Mouse (Mus musculus): ENCODE measurements around the gene Gzmf. TPM values are rescaled to one million over a fixed set of nuclear protein-coding genes. Genes with fewer than 3 reads are reported as not detected.

Gzmf gene
- not detected for polyA plus RNA-seq (2012; fragmentation: generic; extraction: Trizol)

DNA sequence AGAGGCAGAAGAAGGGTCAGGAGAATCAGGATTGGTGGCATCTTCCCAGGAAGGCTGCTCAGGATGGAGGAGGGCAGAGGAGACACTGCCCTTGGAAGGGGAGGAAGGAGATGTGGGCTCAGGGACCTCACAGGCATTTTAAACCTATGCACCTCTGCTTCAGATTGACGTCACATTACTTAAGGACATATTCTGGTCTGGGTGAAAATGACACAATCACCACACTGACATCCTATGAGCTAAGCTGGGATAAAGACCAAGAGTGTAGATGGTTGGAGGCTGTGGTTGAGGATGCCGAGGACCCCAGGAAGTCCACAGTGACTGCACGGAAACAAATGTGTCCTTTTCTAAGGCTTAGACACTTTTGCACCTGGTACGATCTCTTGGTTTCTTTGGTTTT lies at the start of gene Gzmf:
Gzmf (minus strand) TSS at position 101 of the 400 bp plus-strand sequence.

DNA sequence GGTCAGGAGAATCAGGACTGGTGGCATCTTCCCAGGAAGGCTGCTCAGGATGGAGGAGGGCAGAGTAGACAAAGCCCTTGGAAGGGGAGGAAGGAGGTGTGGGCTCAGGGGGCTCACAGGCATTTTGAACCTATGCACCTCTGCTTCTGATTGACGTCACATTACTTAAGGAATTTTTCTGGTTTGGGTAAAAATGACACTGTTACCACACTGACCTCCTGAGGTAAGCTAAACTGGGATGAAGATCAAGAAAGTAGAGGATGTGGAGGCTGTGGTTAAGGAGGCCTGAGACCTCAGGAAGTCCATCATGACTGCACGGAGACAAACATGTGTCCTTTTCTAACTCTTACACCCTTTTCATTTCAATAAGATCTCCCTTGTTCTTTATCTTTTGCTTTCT lies 23.3 kb upstream of the Gzmf start, which contains the start of gene Gzmc:
Gzmc (minus strand) TSS at position 101 of the 400 bp plus-strand sequence.

DNA sequence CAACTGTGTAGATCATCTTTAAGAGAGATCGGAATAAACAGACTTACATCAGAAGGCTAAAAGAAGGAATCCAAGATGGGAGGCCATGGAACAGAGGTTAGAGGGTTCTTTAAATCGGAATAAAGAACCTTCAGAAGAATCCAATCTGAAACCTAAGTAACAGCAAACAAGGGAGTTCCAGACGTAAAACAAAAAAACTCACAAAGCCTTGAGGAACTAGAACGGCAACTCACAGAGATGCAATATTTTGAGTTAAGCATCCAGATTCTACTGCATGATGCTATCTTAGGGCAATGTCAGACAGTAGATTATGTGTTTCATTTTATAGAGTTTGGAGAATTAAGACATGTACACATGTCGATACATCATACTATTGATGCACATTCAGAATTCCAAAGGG lies 36.7 kb downstream of the Gzmf start, which contains the start of gene Gzmn:
Gzmn (minus strand) TSS at position 101 of the 400 bp plus-strand sequence.

DNA sequence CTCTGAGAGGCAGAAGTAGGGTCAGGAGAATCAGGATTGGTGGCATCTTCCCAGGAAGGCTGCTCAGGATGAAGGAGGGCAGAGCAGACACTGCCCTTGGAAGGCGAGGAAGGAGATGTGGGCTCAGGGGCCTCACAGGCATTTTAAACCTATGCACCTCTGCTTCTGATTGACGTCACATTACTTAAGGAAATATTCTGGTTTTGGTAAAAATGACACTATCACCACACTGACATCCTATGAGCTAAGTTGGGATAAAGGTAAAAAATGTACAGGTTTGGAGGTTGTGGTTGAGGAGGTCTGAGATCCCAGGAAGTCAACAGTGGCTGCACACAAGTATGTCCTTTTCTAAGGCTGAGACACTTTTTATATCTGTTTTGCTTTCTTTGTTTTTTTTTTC lies 51.7 kb downstream of the Gzmf start, which contains the start of gene Gzmg:
Gzmg (minus strand) TSS at position 101 of the 400 bp plus-strand sequence.

Other genes starting within 250 kb of the Gzmf start
- not detected for gene Mcpt1, start 193.4 kb downstream of the Gzmf start, polyA plus RNA-seq (2012; fragmentation: generic; extraction: Trizol)
- not detected for gene Mcpt9, start 180.9 kb downstream of the Gzmf start, polyA plus RNA-seq (2012; fragmentation: generic; extraction: Trizol)
- gene Mcpt2, start 169.4 kb downstream of the Gzmf start, polyA plus RNA-seq (2012; fragmentation: generic; extraction: Trizol) = not detected
- not detected for gene Mcpt4, start 149.1 kb downstream of the Gzmf start, polyA plus RNA-seq (2012; fragmentation: generic; extraction: Trizol)
- under 1 TPM in 1 of 2 experiments, not detected in 1; 0.28 TPM for gene Mcpt8, start 126.1 kb downstream of the Gzmf start, polyA plus RNA-seq (2012; fragmentation: generic; extraction: Trizol)
- gene Ctsg, start 108.8 kb downstream of the Gzmf start, polyA plus RNA-seq (2012; fragmentation: generic; extraction: Trizol) = not detected
- not detected for gene Gzme, start 90.8 kb downstream of the Gzmf start, polyA plus RNA-seq (2012; fragmentation: generic; extraction: Trizol)
- not detected for gene Gzmd, start 78.8 kb downstream of the Gzmf start, polyA plus RNA-seq (2012; fragmentation: generic; extraction: Trizol)
- not detected for gene Gzmg, start 51.8 kb downstream of the Gzmf start, polyA plus RNA-seq (2012; fragmentation: generic; extraction: Trizol)
- gene Gzmn, start 36.8 kb downstream of the Gzmf start, polyA plus RNA-seq (2012; fragmentation: generic; extraction: Trizol) = not detected
- gene Gzmc, start 23.2 kb upstream of the Gzmf start, polyA plus RNA-seq (2012; fragmentation: generic; extraction: Trizol) = not detected
- gene Gzmb, start 50.8 kb upstream of the Gzmf start, polyA plus RNA-seq (2012; fragmentation: generic; extraction: Trizol) = not detected
- gene Atp12a, start 153.7 kb upstream of the Gzmf start, polyA plus RNA-seq (2012; fragmentation: generic; extraction: Trizol) = not detected
- gene Rnf17, start 191.2 kb upstream of the Gzmf start, polyA plus RNA-seq (2012; fragmentation: generic; extraction: Trizol) = not detected

Data from C3H10T1/2 (cell line).